Mouse (Mus musculus): ENCODE measurements around the gene Mr1. TPM values are rescaled to one million over a fixed set of nuclear protein-coding genes. Genes with fewer than 3 reads are reported as not detected.

Gene Mr1
- total and polyA plus RNA-seq, 2 experiments: 1.6 to 6.3 TPM

GRCm38 (mm10) chr1:155096620-155097261, 49.9 kb downstream of the Mr1 start:
- Histone ChIP-seq H3K27ac (replicated peaks; ENCODE audit: insufficient read depth, low read depth, low read length) (no peak overlapping the region), H3K9ac (ENCODE audit: low read depth, low read length) (no peak overlapping the region), H3K4me1 (ENCODE audit: control insufficient read depth, insufficient read depth, low read length) (peaks cover 2% of the 10 kb centered on the region; the same call in 1 of the 2 replicates), H3K79me2 (ENCODE audit: control insufficient read depth, insufficient read depth, low read length) (peaks cover 10% of the 10 kb centered on the region), H3K27me3 (ENCODE audit: control insufficient read depth, insufficient read depth, low read length) (no peaks in the 10 kb centered on the region), H3K36me3 (ENCODE audit: control insufficient read depth, insufficient read depth, low read length) (no peaks in the 10 kb centered on the region), H3K4me3 (ENCODE audit: insufficient read depth, low read depth, low read length) (no peak overlapping the region)
- 88% methylated on average over 4 of the region's 4 CpGs for WGBS
- TF ChIP-seq CTCF (IDR thresholded peaks at IDR 0.05; ENCODE audit: low read depth, low read length): no peak
- no peak for TF ChIP-seq POLR2A (IDR thresholded peaks at IDR 0.05; ENCODE audit: extremely low read depth, insufficient read depth, low read length)
- DNase-seq (ENCODE audit: extremely low read depth, low read depth, low spot score): no peak

GRCm38 (mm10) chr1:155093971-155094707, 52.5 kb downstream of the Mr1 start:
- H3K27me3 ChIP-seq (ENCODE audit: control insufficient read depth, insufficient read depth, low read length): no peaks in the 10 kb centered on the region
- H3K4me1 ChIP-seq (ENCODE audit: control insufficient read depth, insufficient read depth, low read length): 0 out of 2 replicates have a peak, but pooled peaks cover 2% of the 10 kb centered on the region
- no peak for DNase-seq (ENCODE audit: extremely low read depth, low read depth, low spot score)

GRCm38 (mm10) chr1:155093145-155093791, 53.3 kb downstream of the Mr1 start:
- Histone ChIP-seq H3K4me3 (ENCODE audit: insufficient read depth, low read depth, low read length) (no peak overlapping the region), H3K27ac (replicated peaks; ENCODE audit: insufficient read depth, low read depth, low read length) (no peak overlapping the region), H3K79me2 (ENCODE audit: control insufficient read depth, insufficient read depth, low read length) (peaks cover under 1% of the 10 kb centered on the region; the same call in 1 of the 2 replicates), H3K4me1 (ENCODE audit: control insufficient read depth, insufficient read depth, low read length) (0 out of 2 replicates have a peak, but pooled peaks cover 3% of the 10 kb centered on the region), H3K27me3 (ENCODE audit: control insufficient read depth, insufficient read depth, low read length) (no peaks in the 10 kb centered on the region), H3K36me3 (ENCODE audit: control insufficient read depth, insufficient read depth, low read length) (no peaks in the 10 kb centered on the region), H3K9ac (ENCODE audit: low read depth, low read length) (no peak overlapping the region)
- TF ChIP-seq CTCF (IDR thresholded peaks at IDR 0.05; ENCODE audit: low read depth, low read length): no peak
- 76% methylated on average over 4 of the region's 4 CpGs for WGBS
- no peak for DNase-seq (ENCODE audit: extremely low read depth, low read depth, low spot score)

More at GRCm38 (mm10) chr1:155093971-155094707, 52.5 kb downstream of the Mr1 start:
- 81% methylated on average over 9 of the region's 9 CpGs for WGBS
- Histone ChIP-seq H3K27ac (replicated peaks; ENCODE audit: insufficient read depth, low read depth, low read length) (no peak overlapping the region), H3K36me3 (ENCODE audit: control insufficient read depth, insufficient read depth, low read length) (no peaks in the 10 kb centered on the region), H3K79me2 (ENCODE audit: control insufficient read depth, insufficient read depth, low read length) (peaks cover 9% of the 10 kb centered on the region), H3K4me3 (ENCODE audit: insufficient read depth, low read depth, low read length) (no peak overlapping the region), H3K9ac (ENCODE audit: low read depth, low read length) (no peak overlapping the region)
- TF ChIP-seq CTCF (IDR thresholded peaks at IDR 0.05; ENCODE audit: low read depth, low read length): no peak
- TF ChIP-seq POLR2A (IDR thresholded peaks at IDR 0.05; ENCODE audit: extremely low read depth, insufficient read depth, low read length): no peak

- H3K4me1 ChIP-seq (ENCODE audit: control insufficient read depth, insufficient read depth, low read length): 0 out of 2 replicates have a peak, but pooled peaks cover 3% of the 10 kb centered on the region
- H3K4me3 ChIP-seq (ENCODE audit: insufficient read depth, low read depth, low read length): no peak overlapping the region
- H3K79me2 ChIP-seq (ENCODE audit: control insufficient read depth, insufficient read depth, low read length): no peaks in the 10 kb centered on the region
- DNase-seq (ENCODE audit: extremely low read depth, low read depth, low spot score): no peak
- WGBS: 60% methylated on average over 14 of the region's 14 CpGs
- no peak overlapping the region for H3K9ac ChIP-seq (ENCODE audit: low read depth, low read length)
- TF ChIP-seq CTCF (IDR thresholded peaks at IDR 0.05; ENCODE audit: low read depth, low read length): no peak
- no peak for TF ChIP-seq POLR2A (IDR thresholded peaks at IDR 0.05; ENCODE audit: extremely low read depth, insufficient read depth, low read length)
- no peaks in the 10 kb centered on the region for H3K27me3 ChIP-seq (ENCODE audit: control insufficient read depth, insufficient read depth, low read length)
- no peak overlapping the region for H3K27ac ChIP-seq (replicated peaks; ENCODE audit: insufficient read depth, low read depth, low read length)
- no peaks in the 10 kb centered on the region for H3K36me3 ChIP-seq (ENCODE audit: control insufficient read depth, insufficient read depth, low read length)
Observed at GRCm38 (mm10) chr1:155091842-155092800, 54.5 kb downstream of the Mr1 start.

- H3K27me3 ChIP-seq (ENCODE audit: control insufficient read depth, insufficient read depth, low read length): no peaks in the 10 kb centered on the region
- WGBS: 81% methylated on average over 7 of the region's 7 CpGs
- no peak overlapping the region for H3K4me3 ChIP-seq (ENCODE audit: insufficient read depth, low read depth, low read length)
- no peak for TF ChIP-seq CTCF (IDR thresholded peaks at IDR 0.05; ENCODE audit: low read depth, low read length)
- DNase-seq (ENCODE audit: extremely low read depth, low read depth, low spot score): no peak
- no peaks in the 10 kb centered on the region for H3K36me3 ChIP-seq (ENCODE audit: control insufficient read depth, insufficient read depth, low read length)
- H3K4me1 ChIP-seq (ENCODE audit: control insufficient read depth, insufficient read depth, low read length): peaks cover 6% of the 10 kb centered on the region; the same call in 1 of the 2 replicates
- H3K9ac ChIP-seq (ENCODE audit: low read depth, low read length): no peak overlapping the region
- no peaks in the 10 kb centered on the region for H3K79me2 ChIP-seq (ENCODE audit: control insufficient read depth, insufficient read depth, low read length)
- no peak overlapping the region for H3K27ac ChIP-seq (replicated peaks; ENCODE audit: insufficient read depth, low read depth, low read length)
Observed at GRCm38 (mm10) chr1:155091374-155091841, 55.2 kb downstream of the Mr1 start.

Data from liver, adult 2 months (tissue).